Mouse (Mus musculus): ENCODE data around the gene Myo3b. TPM values are rescaled to one million over a fixed set of nuclear protein-coding genes. Genes with fewer than 3 reads are reported as not detected.

The Myo3b gene
- polyA plus RNA-seq, 2 experiments = not detected

- TF ChIP-seq CTCF (IDR thresholded peaks at IDR 0.05; ENCODE audit: low read depth) (no peak), EP300 (IDR thresholded peaks at IDR 0.05; ENCODE audit: low read depth) (no peak)
- ATAC-seq (ENCODE audit: insufficient read depth) (no peak), DNase-seq (ENCODE audit: low read depth in 3 of 3, low spot score in 3 of 3) (no peak)
- H3K9me3 ChIP-seq (ENCODE audit: control insufficient read depth, low read length) = no peaks in the 10 kb centered on the region
- H3K4me1 ChIP-seq (replicated peaks; ENCODE audit: control insufficient read depth in 2 of 2, insufficient read depth in 2 of 2, low read length in 1 of 2) = no peaks in the 10 kb centered on the region
- H3K4me3 ChIP-seq (ENCODE audit: insufficient read depth in 1 of 2, low read depth in 2 of 2, low read length in 2 of 2) = no peak overlapping the region
- H3K27me3 ChIP-seq (ENCODE audit: control insufficient read depth, insufficient read depth, low read length) = no peaks in the 10 kb centered on the region
- no peak overlapping the region for H3K4me2 ChIP-seq (ENCODE audit: low read depth)
- no peaks in the 10 kb centered on the region for H3K36me3 ChIP-seq (replicated peaks; ENCODE audit: control insufficient read depth, insufficient read depth, low read depth)
- no peak overlapping the region for H3K9ac ChIP-seq (replicated peaks)
- H3K27ac ChIP-seq = no peak overlapping the region
- 57% methylated on average over 11 of the region's 11 CpGs for WGBS (ENCODE audit: insufficient replicate concordance)
These were observed 21.7 kb downstream of the Myo3b start for GRCm38 (mm10) chr2:70060359-70061345.

GRCm38 (mm10) chr2:70065116-70065515 lies 26.2 kb downstream of the Myo3b start:
- WGBS (ENCODE audit: insufficient replicate concordance) = 55% methylated on average over 6 of the region's 6 CpGs
- no peaks in the 10 kb centered on the region for H3K36me3 ChIP-seq (replicated peaks; ENCODE audit: control insufficient read depth, insufficient read depth, low read depth)
- H3K4me1 ChIP-seq (replicated peaks; ENCODE audit: control insufficient read depth in 2 of 2, insufficient read depth in 2 of 2, low read length in 1 of 2) = no peaks in the 10 kb centered on the region
- H3K9me3 ChIP-seq (ENCODE audit: control insufficient read depth, low read length) = no peaks in the 10 kb centered on the region
- H3K27ac ChIP-seq = no peak overlapping the region
- H3K27me3 ChIP-seq (ENCODE audit: control insufficient read depth, insufficient read depth, low read length) = no peaks in the 10 kb centered on the region
- H3K4me3 ChIP-seq (ENCODE audit: insufficient read depth in 1 of 2, low read depth in 2 of 2, low read length in 2 of 2) = no peak overlapping the region
- H3K4me2 ChIP-seq (ENCODE audit: low read depth) = no peak overlapping the region
- TF ChIP-seq CTCF (IDR thresholded peaks at IDR 0.05; ENCODE audit: low read depth) = no peak
- TF ChIP-seq EP300 (IDR thresholded peaks at IDR 0.05; ENCODE audit: low read depth) = no peak
- ATAC-seq (ENCODE audit: insufficient read depth) (no peak), DNase-seq (ENCODE audit: low read depth in 3 of 3, low spot score in 3 of 3) (no peak)
- H3K9ac ChIP-seq (replicated peaks) = no peak overlapping the region

DNA sequence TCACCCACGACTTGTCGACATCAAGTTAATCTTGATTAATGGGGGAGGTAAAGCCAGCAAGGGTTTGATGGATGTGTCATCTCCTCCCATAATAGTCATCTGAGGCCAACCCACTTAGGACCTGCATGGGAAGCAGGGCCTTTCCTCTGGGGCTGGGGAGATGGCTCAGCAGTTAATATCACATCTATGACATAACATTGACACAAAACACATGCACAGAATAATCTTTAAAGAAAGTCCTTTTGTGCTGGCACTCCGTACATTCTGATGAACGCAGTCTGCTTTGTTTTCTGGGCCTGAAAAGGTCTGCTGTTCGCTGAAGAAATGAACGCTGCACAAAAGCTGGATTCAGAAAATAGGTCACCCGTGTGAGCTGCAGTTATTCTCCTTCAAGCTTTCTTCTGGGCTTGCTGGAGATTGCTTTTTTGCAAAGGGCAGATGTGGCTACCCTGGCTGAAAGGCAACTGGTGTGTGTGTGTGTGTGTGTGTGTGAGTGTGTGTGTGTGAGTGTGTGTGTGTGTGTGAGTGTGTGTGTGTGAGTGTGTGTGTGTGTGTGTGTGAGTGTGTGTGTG lies 26.9 kb downstream of the Myo3b start:
- Histone ChIP-seq H3K27me3 (ENCODE audit: control insufficient read depth, insufficient read depth, low read length) (no peaks in the 10 kb centered on the region), H3K9me3 (ENCODE audit: control insufficient read depth, low read length) (no peaks in the 10 kb centered on the region), H3K36me3 (replicated peaks; ENCODE audit: control insufficient read depth, insufficient read depth, low read depth) (no peaks in the 10 kb centered on the region), H3K4me1 (replicated peaks; ENCODE audit: control insufficient read depth in 2 of 2, insufficient read depth in 2 of 2, low read length in 1 of 2) (no peaks in the 10 kb centered on the region), H3K9ac (replicated peaks) (no peak overlapping the region), H3K27ac (no peak overlapping the region), H3K4me2 (ENCODE audit: low read depth) (no peak overlapping the region), H3K4me3 (ENCODE audit: insufficient read depth in 1 of 2, low read depth in 2 of 2, low read length in 2 of 2) (no peak overlapping the region)
- TF ChIP-seq CTCF (IDR thresholded peaks at IDR 0.05; ENCODE audit: low read depth) = no peak
- no peak for TF ChIP-seq EP300 (IDR thresholded peaks at IDR 0.05; ENCODE audit: low read depth)
- DNase-seq (ENCODE audit: low read depth in 3 of 3, low spot score in 3 of 3) (no peak), ATAC-seq (ENCODE audit: insufficient read depth) (no peak)
- 61% methylated on average over 7 of the region's 7 CpGs for WGBS (ENCODE audit: insufficient replicate concordance)

DNA sequence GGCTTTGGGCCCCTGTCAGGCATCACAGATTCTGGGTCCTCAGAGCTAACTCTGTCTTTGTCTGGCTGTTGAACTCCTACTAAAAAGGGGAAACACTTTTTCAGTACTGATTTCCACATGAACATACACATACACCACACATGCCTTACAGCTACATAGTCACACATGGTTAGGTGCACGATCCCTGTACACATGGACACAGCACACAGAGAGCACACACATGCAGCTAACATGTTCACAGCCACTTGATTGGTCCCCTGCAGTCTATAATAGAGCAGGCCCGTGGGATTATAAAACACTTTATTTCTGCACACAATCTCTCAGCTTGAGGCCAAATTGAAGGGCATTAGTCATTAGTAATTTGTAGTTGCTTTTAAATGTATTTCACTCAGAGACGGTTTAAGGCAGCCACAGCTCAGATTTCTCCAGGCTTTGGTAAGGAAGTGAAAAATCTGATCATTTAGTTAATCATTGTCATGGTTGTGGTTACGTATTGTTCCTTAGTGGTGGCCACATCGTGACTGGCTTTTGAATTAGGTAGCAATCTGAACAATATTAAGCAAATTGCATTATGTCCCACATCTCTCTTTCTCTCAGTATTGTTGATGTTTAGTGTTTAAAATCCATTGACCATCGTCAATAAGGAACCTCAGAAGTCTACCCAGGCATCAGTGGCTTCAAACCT lies 27.6 kb downstream of the Myo3b start:
- Histone ChIP-seq H3K36me3 (replicated peaks; ENCODE audit: control insufficient read depth, insufficient read depth, low read depth) (no peaks in the 10 kb centered on the region), H3K27ac (no peak overlapping the region), H3K9me3 (ENCODE audit: control insufficient read depth, low read length) (no peaks in the 10 kb centered on the region), H3K4me2 (ENCODE audit: low read depth) (no peak overlapping the region), H3K9ac (replicated peaks) (no peak overlapping the region), H3K4me3 (ENCODE audit: insufficient read depth in 1 of 2, low read depth in 2 of 2, low read length in 2 of 2) (no peak overlapping the region), H3K27me3 (ENCODE audit: control insufficient read depth, insufficient read depth, low read length) (no peaks in the 10 kb centered on the region), H3K4me1 (replicated peaks; ENCODE audit: control insufficient read depth in 2 of 2, insufficient read depth in 2 of 2, low read length in 1 of 2) (no peaks in the 10 kb centered on the region)
- WGBS (ENCODE audit: insufficient replicate concordance) = 47% methylated on average over 6 of the region's 6 CpGs
- ATAC-seq (ENCODE audit: insufficient read depth) = no peak
- DNase-seq (ENCODE audit: low read depth in 3 of 3, low spot score in 3 of 3) = no peak
- TF ChIP-seq EP300 (IDR thresholded peaks at IDR 0.05; ENCODE audit: low read depth) (no peak), CTCF (IDR thresholded peaks at IDR 0.05; ENCODE audit: low read depth) (no peak)

DNA sequence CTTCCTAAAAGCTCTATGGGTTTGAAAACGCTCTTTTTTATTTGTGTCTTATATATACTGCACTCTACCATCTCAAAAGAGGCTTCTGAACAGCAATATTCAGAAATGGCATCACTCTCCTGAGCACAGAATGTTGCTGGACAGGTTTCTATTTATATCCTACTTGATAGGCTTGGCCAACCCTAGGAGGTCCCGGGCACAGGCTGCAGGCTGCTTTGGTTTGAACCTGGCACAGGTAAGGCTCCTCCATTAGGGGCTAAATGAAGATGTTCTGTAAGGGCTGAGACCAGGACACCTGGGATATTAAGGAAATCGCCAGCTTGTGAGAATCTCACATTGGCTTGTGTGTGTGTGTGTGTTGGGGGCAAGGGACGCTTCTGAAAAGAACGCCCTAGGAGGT lies 30.9 kb downstream of the Myo3b start:
- Histone ChIP-seq H3K36me3 (replicated peaks; ENCODE audit: control insufficient read depth, insufficient read depth, low read depth) (no peaks in the 10 kb centered on the region), H3K9me3 (ENCODE audit: control insufficient read depth, low read length) (no peaks in the 10 kb centered on the region), H3K4me3 (ENCODE audit: insufficient read depth in 1 of 2, low read depth in 2 of 2, low read length in 2 of 2) (no peak overlapping the region), H3K9ac (replicated peaks) (no peak overlapping the region), H3K4me1 (replicated peaks; ENCODE audit: control insufficient read depth in 2 of 2, insufficient read depth in 2 of 2, low read length in 1 of 2) (no peaks in the 10 kb centered on the region), H3K4me2 (ENCODE audit: low read depth) (no peak overlapping the region), H3K27me3 (ENCODE audit: control insufficient read depth, insufficient read depth, low read length) (no peaks in the 10 kb centered on the region), H3K27ac (no peak overlapping the region)
- TF ChIP-seq EP300 (IDR thresholded peaks at IDR 0.05; ENCODE audit: low read depth) (no peak), CTCF (IDR thresholded peaks at IDR 0.05; ENCODE audit: low read depth) (no peak)
- DNase-seq (ENCODE audit: low read depth in 3 of 3, low spot score in 3 of 3) = no peak
- WGBS (ENCODE audit: insufficient replicate concordance) = 53% methylated on average over 5 of the region's 5 CpGs
- no peak for ATAC-seq (ENCODE audit: insufficient read depth)

Measured in liver, embryonic 14.5 days (tissue).